Mouse (Mus musculus) thymus, postnatal 25 days (tissue): ENCODE results near the gene Sp6.

Experiments
- DNase-seq: peaks from one replicate; pipeline ENCODE4 v3.0.0; 2022

Gene Sp6

DNA sequence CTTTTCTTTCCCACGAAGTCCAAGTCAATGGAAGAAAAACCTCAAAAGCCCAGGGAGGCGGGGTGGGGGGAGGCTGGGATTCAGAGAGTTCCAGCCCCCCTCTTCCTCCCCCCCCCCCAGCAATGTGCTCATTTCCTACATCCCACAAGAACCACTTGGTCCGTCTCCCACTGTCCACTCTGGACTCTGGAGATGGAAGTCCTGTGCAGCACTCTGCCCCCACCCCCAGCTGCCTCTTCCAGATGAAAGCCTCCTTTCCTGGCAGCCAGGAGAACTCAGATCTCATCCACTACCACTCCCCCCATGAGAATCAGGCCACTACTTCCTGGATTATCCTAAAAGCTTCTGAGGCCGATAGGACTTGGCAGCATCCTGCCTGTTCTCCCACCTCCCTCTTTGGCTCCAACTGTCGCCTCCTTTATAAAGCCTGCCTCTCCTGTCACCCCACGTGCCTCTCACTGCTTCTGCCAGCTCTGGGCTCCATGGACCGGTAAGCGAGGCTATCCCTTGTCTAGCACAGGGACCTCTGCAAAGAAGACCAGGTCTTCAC is at the start of gene Sp6:
Gene Sp6, plus strand, starts transcription at position 274 of the 550 bp plus-strand sequence.
- no peak for DNase-seq

DNA sequence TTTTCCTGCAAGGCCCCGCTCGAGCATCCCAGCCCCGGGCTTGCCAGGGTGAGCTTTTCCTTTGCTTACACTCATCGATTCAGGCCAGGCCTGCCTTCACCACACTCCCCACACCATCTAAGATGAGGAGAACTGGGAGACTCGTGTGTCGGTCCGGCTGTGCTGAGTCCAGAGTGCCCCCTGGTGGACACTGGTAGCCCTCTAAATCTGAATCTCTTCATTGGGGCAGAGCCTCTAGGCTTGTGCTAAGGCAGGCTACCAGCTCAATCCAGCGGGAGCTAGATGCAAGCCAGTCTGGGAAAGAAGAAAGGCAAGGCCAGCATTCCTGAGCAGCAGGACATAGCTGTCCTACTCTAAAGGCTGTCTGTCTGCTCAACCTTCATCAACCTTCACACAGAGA is 49.6 kb upstream of the Sp6 start:
- peak; percentile 89 for DNase-seq

GRCm38 (mm10) chr11:96966172-96966571 is 47.0 kb upstream of the Sp6 start:
- no peak for DNase-seq

GRCm38 (mm10) chr11:96966914-96967543 is 46.2 kb upstream of the Sp6 start:
- peak; percentile 67 for DNase-seq

DNA sequence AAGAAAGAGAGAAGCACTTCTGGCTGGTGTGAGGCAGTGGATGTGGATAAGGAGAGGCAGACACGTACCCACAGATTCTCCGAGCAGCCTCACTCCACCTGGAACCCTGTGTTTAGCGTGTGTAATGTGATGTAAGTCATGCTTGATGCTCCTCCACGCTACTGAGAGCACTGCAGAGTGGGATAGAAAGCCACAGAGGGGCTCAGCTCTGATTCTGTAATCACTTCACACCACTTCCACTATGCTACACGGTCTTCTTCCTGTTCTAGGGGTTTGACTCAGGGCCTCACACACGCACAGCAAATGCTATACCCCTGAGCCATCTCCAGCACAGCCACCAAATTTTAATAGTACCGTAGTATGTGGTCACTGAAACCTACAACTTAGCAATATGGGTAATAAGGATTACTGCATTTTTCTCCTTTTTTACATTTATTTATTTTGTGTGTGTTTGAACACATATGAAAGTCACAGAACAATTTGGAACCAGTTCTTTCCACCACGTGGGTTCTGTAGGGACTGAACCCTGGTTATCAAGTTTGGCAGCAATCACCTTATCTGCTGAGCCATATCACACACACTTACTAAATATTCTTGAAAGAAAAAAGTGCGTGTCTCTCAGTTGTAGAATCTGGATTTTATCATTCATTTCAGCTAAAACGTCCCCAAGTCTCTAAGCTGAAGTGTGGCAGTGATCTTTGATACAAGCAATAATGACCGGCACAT is 45.5 kb upstream of the Sp6 start:
- DNase-seq, result no peak

- no peak for DNase-seq
Measured at GRCm38 (mm10) chr11:96968476-96968875, 44.7 kb upstream of the Sp6 start.

- no peak for DNase-seq
Measured at GRCm38 (mm10) chr11:96969280-96969722, 43.9 kb upstream of the Sp6 start.

DNA sequence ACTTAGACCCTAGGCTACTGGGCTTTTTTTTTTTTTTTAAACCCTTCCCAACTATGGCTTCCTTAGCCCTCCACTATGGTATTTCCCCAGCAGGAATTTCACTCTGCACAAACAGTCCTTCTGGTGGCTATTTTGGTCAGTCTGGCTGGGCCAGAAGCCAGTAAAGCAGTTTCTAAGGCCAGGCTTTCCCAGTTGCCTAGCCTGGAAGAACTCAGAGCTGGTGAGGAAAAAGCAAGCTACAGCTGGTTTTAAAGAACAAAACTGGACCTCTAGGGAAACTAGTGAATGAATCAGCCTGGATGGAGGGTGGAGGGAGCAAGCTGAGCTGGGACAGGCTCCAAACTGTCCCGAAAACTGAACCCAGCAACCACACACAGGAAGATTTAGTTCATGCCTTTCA is 43.4 kb upstream of the Sp6 start:
- DNase-seq, result no peak

- no peak for DNase-seq
Measured at GRCm38 (mm10) chr11:96970341-96970740, 42.9 kb upstream of the Sp6 start.

GRCm38 (mm10) chr11:96972906-96973305 is 40.3 kb upstream of the Sp6 start:
- no peak for DNase-seq

DNA sequence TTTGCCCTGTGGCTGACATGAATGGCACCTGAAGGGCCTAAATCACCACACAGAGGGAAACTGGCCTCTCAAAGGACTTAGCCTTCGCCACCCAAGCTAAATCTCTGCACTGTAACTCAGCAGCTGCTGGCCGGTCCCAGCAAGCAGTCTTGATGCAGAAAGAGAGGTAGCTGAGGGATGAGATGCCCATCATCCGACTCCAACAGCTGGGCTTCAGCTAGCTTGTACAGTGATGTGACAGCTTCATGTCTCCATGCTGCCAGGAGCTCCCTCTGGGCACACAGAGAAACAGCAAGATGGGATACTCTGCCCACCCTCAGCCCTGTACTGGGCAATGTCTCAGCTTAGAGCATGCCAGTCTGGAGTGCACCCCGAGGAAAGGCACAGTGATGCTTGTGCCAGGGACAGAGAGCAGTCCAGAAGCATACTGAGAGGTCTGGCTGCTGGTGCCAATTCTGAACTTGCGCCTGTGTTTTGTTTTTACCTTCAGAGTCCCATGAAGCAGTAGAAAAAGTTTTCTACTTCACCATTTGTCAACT is 39.7 kb upstream of the Sp6 start:
- DNase-seq, result no peak

GRCm38 (mm10) chr11:96974813-96975212 is 38.4 kb upstream of the Sp6 start:
- no peak for DNase-seq

DNA sequence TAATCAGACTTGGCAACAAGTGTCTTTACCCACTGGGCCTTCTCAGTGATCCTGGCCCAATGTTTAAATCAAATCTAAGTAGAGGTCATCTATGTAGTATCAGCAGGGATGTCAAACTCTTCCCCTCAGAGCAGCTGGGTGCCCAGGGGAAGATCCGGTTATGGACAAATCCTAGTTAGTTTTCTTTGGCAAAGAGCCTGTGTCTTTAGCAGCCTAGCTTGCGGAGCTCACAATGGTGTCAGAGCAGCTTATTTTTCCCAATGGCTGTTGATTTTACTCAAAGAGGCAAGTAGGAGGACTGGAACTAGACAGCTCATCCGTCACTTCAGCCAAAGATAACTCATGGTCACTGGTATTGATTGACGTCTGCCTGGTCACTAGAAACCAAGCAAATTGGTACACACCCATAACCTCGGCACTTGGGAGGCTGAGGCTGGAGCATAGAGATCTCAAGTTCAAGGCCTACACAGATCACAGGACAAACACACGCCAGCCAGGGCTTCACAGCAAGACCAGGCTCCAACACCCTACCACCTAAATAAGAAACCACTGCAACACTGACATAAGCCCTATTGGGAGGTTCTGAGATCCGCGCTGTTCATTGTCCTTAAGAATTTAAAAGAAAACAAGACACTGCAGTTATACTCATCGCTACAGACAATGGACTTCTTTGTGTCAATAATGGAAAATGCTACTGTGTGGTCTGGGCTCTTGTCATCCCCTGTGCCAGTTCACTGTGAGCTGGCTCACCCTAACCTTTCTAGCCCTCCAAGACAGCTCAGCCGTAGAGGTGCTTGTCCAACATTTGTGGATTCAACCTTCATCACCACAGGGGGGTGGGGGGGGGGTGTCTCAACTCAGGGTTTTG is 37.4 kb upstream of the Sp6 start:
- DNase-seq, result no peak

DNA sequence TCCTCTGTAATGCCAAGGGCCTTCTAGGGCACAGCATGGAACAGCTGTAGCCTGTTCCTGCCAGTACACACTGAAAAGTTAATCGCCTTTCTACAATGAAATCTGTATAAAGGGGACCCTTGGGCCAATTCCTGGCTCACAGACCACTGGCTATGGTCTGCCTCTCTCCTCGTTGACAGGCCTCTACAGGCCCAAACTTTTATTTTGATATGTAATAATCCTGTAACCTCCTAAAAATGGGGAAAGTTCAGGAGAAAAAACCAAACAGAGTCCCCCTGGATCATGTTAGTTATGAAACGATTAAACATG is 36.9 kb upstream of the Sp6 start:
- DNase-seq, result no peak

- peak; percentile 92 for DNase-seq
Measured at GRCm38 (mm10) chr11:96976911-96977591, 36.1 kb upstream of the Sp6 start.

DNA sequence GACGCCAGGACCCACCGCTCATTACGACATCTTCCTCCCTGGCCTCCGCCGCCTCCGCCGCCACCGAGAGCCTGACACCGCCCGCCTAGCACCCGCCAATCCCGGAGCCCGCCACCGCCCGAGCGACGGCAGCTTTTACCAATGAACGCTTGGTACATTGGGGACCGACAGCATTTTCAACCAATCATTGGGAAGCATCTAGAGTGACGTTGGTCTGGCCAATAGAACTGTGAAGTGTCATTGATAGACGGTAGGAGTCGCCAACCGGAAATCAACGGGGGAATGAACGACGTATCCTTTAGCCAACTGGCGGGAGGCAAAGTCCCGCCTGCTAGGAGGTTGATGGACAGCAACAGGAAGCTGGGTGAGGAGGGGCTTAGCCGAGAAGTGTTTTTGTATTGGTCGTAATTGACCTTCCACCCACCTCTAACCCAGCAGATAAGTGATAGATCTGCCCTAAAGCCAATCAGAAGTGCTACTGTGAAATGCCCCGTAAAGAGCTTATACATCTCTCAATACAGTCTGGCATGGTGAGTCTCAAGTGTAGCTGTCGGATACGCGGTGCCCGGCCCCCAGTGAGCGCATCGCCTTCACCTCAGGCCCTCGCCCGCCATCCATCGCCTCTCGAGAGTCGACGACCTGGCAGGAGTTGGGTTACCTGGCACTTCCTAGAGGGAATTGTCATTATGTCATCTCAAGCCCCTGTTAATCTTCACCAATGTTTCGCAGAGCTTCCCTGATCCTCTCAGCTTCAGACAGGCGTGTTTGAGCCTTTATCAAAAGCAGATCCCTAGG is 35.4 kb upstream of the Sp6 start:
- DNase-seq, result peak; percentile 98

DNA sequence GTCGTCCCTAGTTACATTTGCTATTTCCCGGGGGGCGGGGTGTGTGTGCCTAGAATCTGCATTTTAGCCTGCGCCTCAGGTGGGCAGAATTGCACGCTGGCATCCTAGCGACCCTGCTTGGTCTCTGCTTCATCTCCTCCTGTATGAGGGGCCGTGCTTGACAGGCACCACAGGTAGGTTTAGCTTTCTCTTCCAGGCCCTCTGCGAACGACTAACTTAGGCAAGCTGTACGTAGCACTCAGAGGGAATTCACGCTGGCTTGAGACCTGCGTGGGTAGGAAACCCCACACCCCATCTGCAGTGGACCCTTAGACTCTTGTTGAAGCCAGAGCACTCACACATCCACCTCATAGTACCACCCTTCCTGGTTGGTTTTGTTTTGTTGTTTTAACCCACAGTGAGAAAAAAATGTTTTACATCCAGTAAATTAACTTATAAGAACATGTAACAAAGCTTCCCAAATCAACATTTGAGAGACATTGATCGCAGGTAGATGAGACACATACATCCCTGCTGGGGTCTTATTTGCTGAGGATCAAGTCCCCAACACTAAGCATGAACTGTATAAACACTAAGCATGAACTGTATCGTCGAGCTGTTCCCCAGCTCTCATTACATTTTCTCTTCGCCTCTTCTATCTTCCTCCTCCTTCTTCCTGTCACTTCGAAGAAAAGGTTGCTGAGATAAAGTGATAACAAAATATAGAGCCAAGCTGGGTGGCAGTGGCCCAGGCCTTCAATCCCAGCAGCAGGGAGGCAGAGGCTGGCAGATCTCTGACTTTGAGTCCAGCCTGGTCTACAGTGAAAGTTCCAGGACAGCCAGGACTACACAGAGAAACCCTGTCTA is 34.6 kb upstream of the Sp6 start:
- DNase-seq, result peak; percentile 21

- DNase-seq, result no peak
Measured at GRCm38 (mm10) chr11:96979329-96979728, 33.9 kb upstream of the Sp6 start.

GRCm38 (mm10) chr11:96980021-96980420 is 33.2 kb upstream of the Sp6 start:
- DNase-seq, result no peak

DNA sequence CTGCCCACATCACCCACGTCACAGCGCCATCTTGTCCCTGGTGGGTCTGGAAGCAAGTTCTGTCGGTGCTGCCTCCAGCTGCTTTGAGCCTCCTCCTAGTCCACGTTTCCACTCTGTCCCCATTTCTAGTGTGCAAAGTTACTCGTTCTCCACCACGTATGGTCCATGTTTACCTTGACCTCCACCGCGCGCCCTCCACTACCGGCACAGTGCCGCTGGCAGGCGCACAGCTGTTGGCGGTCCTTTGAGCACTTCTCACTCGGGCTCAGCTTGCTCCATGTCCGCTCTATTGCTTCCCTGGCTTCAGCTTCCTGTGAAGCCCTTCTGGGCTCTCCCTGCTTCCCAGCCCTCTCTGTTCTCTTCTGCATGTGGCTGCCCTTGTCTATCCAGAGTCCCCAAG is 31.7 kb upstream of the Sp6 start:
- DNase-seq, result no peak

- peak; percentile 90 for DNase-seq
Measured at GRCm38 (mm10) chr11:96982355-96982754, 30.8 kb upstream of the Sp6 start.
